Mouse (Mus musculus) CH12.LX (cell line): Measurements from ENCODE around the gene Tmem204. TPM values are rescaled to one million over a fixed set of nuclear protein-coding genes. Genes with fewer than 3 reads are reported as not detected.

Experiments used
- DNase-seq: peaks from one replicate; pipeline ENCODE4 v3.0.0-alpha.2; 2013; ENCODE audit errors: extremely low read depth
- H3K27ac ChIP-seq: 2 replicates; pipeline ENCODE4 v1.5.1; 2012; ENCODE audit warnings: low read depth, mild to moderate bottlenecking, control low read depth, moderate library complexity; ENCODE audit not compliant: insufficient read depth
- H3K27me3 ChIP-seq: replicated peaks from 2 replicates; pipeline ENCODE3; 2012; ENCODE audit warnings: inconsistent platforms
- H3K36me3 ChIP-seq, 2 experiments: replicated peaks in 1 of 2; 2 replicates each; pipeline versions ENCODE3 to v1.6.1; 2012; ENCODE audit warnings: inconsistent platforms in 1 of 2, low read length in 1 of 2, mild to moderate bottlenecking in 1 of 2, mixed read lengths in 1 of 2, moderate library complexity in 1 of 2; ENCODE audit not compliant: control insufficient read depth in 1 of 2, insufficient read depth in 1 of 2
- H3K4me1 ChIP-seq, 2 experiments: 2 replicates each; pipeline ENCODE4 v1.6.1; 2012; ENCODE audit warnings: inconsistent platforms in 1 of 2, moderate library complexity in 1 of 2; ENCODE audit not compliant: insufficient read depth in 2 of 2, control insufficient read depth in 1 of 2
- H3K4me2 ChIP-seq: 2 replicates; pipeline ENCODE4 v1.6.1; 2012; ENCODE audit warnings: low read depth, mild to moderate bottlenecking, control low read depth; ENCODE audit not compliant: poor library complexity, insufficient read depth, severe bottlenecking
- H3K4me3 ChIP-seq, 3 experiments: fragments of 150-350 bp in 1 of 3; sonication (generic) in 1 of 3; replicated peaks in 1 of 3; 2 replicates each; pipeline versions ENCODE3 to v1.5.1; 2011 to 2012; ENCODE audit warnings: low read depth in 2 of 3, low read length in 2 of 3, mild to moderate bottlenecking in 2 of 3, moderate library complexity in 2 of 3, control low read depth in 1 of 3, improper control_type of control experiment in 1 of 3, inconsistent platforms in 1 of 3, mixed read lengths in 1 of 3; ENCODE audit not compliant: poor library complexity in 1 of 3
- H3K79me2 ChIP-seq: replicated peaks from 2 replicates; pipeline ENCODE4 v1.6.1; 2012; ENCODE audit warnings: mild to moderate bottlenecking, moderate library complexity; ENCODE audit not compliant: control insufficient read depth, poor library complexity, insufficient read depth, severe bottlenecking; ENCODE audit errors: extremely low read depth
- H3K9ac ChIP-seq: 2 replicates; pipeline ENCODE4 v1.6.1; 2012; ENCODE audit warnings: low read depth, mild to moderate bottlenecking, control low read depth, moderate library complexity; ENCODE audit not compliant: insufficient read depth
- H3K9me3 ChIP-seq: replicated peaks from 2 replicates; pipeline ENCODE3; 2012; ENCODE audit warnings: low read length, inconsistent platforms, mixed read lengths
- BHLHE40 ChIP-seq: IDR thresholded peaks from 2 replicates; pipeline ENCODE4 v1.6.1; 2011; ENCODE audit warnings: mild to moderate bottlenecking, low read depth, low read length, improper control_type of control experiment
- CTCF ChIP-seq, 2 experiments: IDR thresholded peaks in 1 of 2; conservative IDR thresholded peaks in 1 of 2; 2 replicates each; pipeline ENCODE4 v1.5.1; 2011 to 2012; ENCODE audit warnings: low read depth in 2 of 2, low read length in 2 of 2, improper control_type of control experiment in 1 of 2, inconsistent platforms in 1 of 2, mild to moderate bottlenecking in 1 of 2, moderate library complexity in 1 of 2
- E2F4 ChIP-seq: IDR thresholded peaks from 2 replicates; pipeline ENCODE4 v1.6.1; 2011; ENCODE audit warnings: low read depth, low read length, improper control_type of control experiment; ENCODE audit not compliant: insufficient replicate concordance
- ELF1 ChIP-seq: IDR thresholded peaks from 2 replicates; pipeline ENCODE4 v1.6.1; 2014; ENCODE audit warnings: low read depth, mild to moderate bottlenecking, inconsistent platforms, low read length, improper control_type of control experiment
- EP300 ChIP-seq: IDR thresholded peaks from 2 replicates; pipeline ENCODE4 v1.6.1; 2011; ENCODE audit warnings: low read length, improper control_type of control experiment
- ETS1 ChIP-seq: conservative IDR thresholded peaks from 2 replicates; pipeline ENCODE4 v1.6.1; 2012; ENCODE audit warnings: low read depth, mild to moderate bottlenecking, inconsistent platforms, low read length, improper control_type of control experiment, moderate library complexity
- IRF4 ChIP-seq: IDR thresholded peaks from 2 replicates; pipeline ENCODE4 v1.6.1; 2014; ENCODE audit warnings: low read depth, mild to moderate bottlenecking, inconsistent platforms, low read length, improper control_type of control experiment
- JUN ChIP-seq: IDR thresholded peaks from 2 replicates; pipeline ENCODE4 v1.6.1; 2011; ENCODE audit warnings: low read depth, mild to moderate bottlenecking, low read length, improper control_type of control experiment, moderate library complexity; ENCODE audit not compliant: insufficient read depth
- JUND ChIP-seq: conservative IDR thresholded peaks from 2 replicates; pipeline ENCODE4 v1.6.1; 2011; ENCODE audit warnings: low read depth, low read length, improper control_type of control experiment
- MAFK ChIP-seq: IDR thresholded peaks from 2 replicates; pipeline ENCODE4 v1.6.1; 2011; ENCODE audit warnings: low read length, improper control_type of control experiment; ENCODE audit not compliant: insufficient replicate concordance
- MAX ChIP-seq: IDR thresholded peaks from 2 replicates; pipeline ENCODE4 v1.6.1; 2011; ENCODE audit warnings: low read length, improper control_type of control experiment
- MAZ ChIP-seq: IDR thresholded peaks from 2 replicates; pipeline ENCODE4 v1.6.1; 2012; ENCODE audit warnings: low read depth, mild to moderate bottlenecking, inconsistent platforms, low read length, improper control_type of control experiment, moderate library complexity
- MEF2A ChIP-seq: IDR thresholded peaks from 2 replicates; pipeline ENCODE4 v1.6.1; 2014; ENCODE audit warnings: low read depth, mild to moderate bottlenecking, inconsistent platforms, low read length, improper control_type of control experiment, borderline replicate concordance
- MXI1 ChIP-seq: IDR thresholded peaks from 2 replicates; pipeline ENCODE4 v1.6.1; 2011; ENCODE audit warnings: mild to moderate bottlenecking, low read depth, low read length, improper control_type of control experiment
- MYC ChIP-seq: IDR thresholded peaks from 2 replicates; pipeline ENCODE4 v1.6.1; 2011; ENCODE audit warnings: low read depth, mild to moderate bottlenecking, improper control_type of control experiment, low read length
- NELFE ChIP-seq: IDR thresholded peaks from 2 replicates; pipeline ENCODE4 v1.6.1; 2011; ENCODE audit warnings: low read depth, low read length, improper control_type of control experiment
- PAX5 ChIP-seq: IDR thresholded peaks from 2 replicates; pipeline ENCODE4 v1.6.1; 2012; ENCODE audit warnings: low read length, inconsistent platforms, mixed read lengths
- POLR2A ChIP-seq: IDR thresholded peaks from 2 replicates; pipeline ENCODE4 v1.6.1; 2011; ENCODE audit warnings: low read depth, mild to moderate bottlenecking, improper control_type of control experiment, low read length
- POLR2AphosphoS2 ChIP-seq: IDR thresholded peaks from 2 replicates; pipeline ENCODE4 v1.6.1; 2011; ENCODE audit warnings: low read depth, low read length, improper control_type of control experiment
- SMC3 ChIP-seq: IDR thresholded peaks from 2 replicates; pipeline ENCODE4 v1.6.1; 2011; ENCODE audit warnings: low read depth, low read length, improper control_type of control experiment
- TCF12 ChIP-seq: IDR thresholded peaks from 2 replicates; pipeline ENCODE4 v1.6.1; 2014; ENCODE audit warnings: low read depth, mild to moderate bottlenecking, inconsistent platforms, low read length, improper control_type of control experiment
- USF2 ChIP-seq: conservative IDR thresholded peaks from 2 replicates; pipeline ENCODE4 v1.6.1; 2011; ENCODE audit warnings: low read depth, low read length, improper control_type of control experiment
- ZKSCAN1 ChIP-seq: IDR thresholded peaks from 2 replicates; pipeline ENCODE4 v1.6.1; 2012; ENCODE audit warnings: low read depth, inconsistent platforms, low read length, improper control_type of control experiment, borderline replicate concordance
- ZMIZ1 ChIP-seq: IDR thresholded peaks from 2 replicates; pipeline ENCODE4 v1.6.1; 2012; ENCODE audit warnings: low read depth, mild to moderate bottlenecking, inconsistent platforms, low read length, improper control_type of control experiment
- ZNF384 ChIP-seq: IDR thresholded peaks from 2 replicates; pipeline ENCODE4 v1.6.1; 2012; ENCODE audit warnings: low read depth, low read length, improper control_type of control experiment, inconsistent platforms
- dilution Hi-C: fragments of 300-500 bp; cut with MboI; formaldehyde crosslinking; loops from 2 replicates; pipeline ENCODE4 v1.14.3; 2020; ENCODE audit warnings: low sequenced_read_pairs; ENCODE audit not compliant: extremely low pct_unique_long_range_greater_than_20kb, extremely low pct_ligation_motif_present
- in situ Hi-C: fragments of 300-500 bp; cut with MboI; formaldehyde crosslinking; loops from 3 replicates; pipeline ENCODE4 v1.14.3; 2019; ENCODE audit warnings: low sequenced_read_pairs, low pct_ligation_motif_present, low pct_unique_long_range_greater_than_20kb, mixed read lengths
- polyA plus RNA-seq: library from polyadenylated mRNA; unstranded; fragments of >175 nt; gene quantifications from 2 replicates; pipeline ENCODE4 v1.2.1, GENCODE M21; 2012; ENCODE audit warnings: low read depth; ENCODE audit not compliant: insufficient read length
- total RNA-seq, 2 experiments: library from RNA; depleted of rRNA; stranded (reverse); fragments of 300-350 nt in 1 of 2; fragments of >200 nt in 1 of 2; gene quantifications; 2 replicates each; pipeline ENCODE4 v1.2.3; 2012 to 2014

The Tmem204 gene
- total and polyA plus RNA-seq, 3 experiments = 1.9 TPM; not detected in 2

GRCm38 (mm10) chr17:25047143-25047542 is 36.2 kb downstream of the Tmem204 start:
- H3K36me3 ChIP-seq = peaks cover 27 to 45% of the 10 kb centered on the region in 2 experiments
- dilution Hi-C loops = no loop called here
- TF ChIP-seq ZNF384 = peak; percentile 94
- no peak for TF ChIP-seq MAFK
- 0 out of 2 replicates have a peak, but pooled peaks have one; percentile 4 for TF ChIP-seq MEF2A
- peak; percentile 44; the same call in 1 of the 2 replicates for TF ChIP-seq ETS1
- no peaks in the 10 kb centered on the region for H3K27me3 ChIP-seq
- peaks cover 30 to 60% of the 10 kb centered on the region in 2 experiments for H3K4me1 ChIP-seq
- in situ Hi-C loops = no loop called here
- H3K4me3 ChIP-seq = peak overlapping the region in 1 of 3 experiments; percentile 35
- H3K27ac ChIP-seq = peak overlapping the region; percentile 85
- H3K9me3 ChIP-seq = no peaks in the 10 kb centered on the region
- H3K9ac ChIP-seq = no peak overlapping the region
- no peaks in the 10 kb centered on the region for H3K79me2 ChIP-seq
- peak; percentile 62 for DNase-seq
- H3K4me2 ChIP-seq = peak overlapping the region; percentile 40; the same call in 1 of the 2 replicates

GRCm38 (mm10) chr17:25045281-25045680 is 38.1 kb downstream of the Tmem204 start:
- DNase-seq = peak; percentile 81
- dilution Hi-C loops (no loop called here), in situ Hi-C loops (no loop called here)
- Histone ChIP-seq H3K9ac (0 out of 2 replicates have a peak overlapping the region, but pooled peaks have one; percentile 7), H3K4me2 (peak overlapping the region; percentile 75), H3K36me3 (peaks cover 18 to 47% of the 10 kb centered on the region in 2 experiments), H3K27ac (peak overlapping the region; percentile 84), H3K4me1 (peaks cover 30 to 61% of the 10 kb centered on the region in 2 experiments), H3K9me3 (no peaks in the 10 kb centered on the region), H3K4me3 (peak overlapping the region in 2 of 3 experiments; percentile 28 to 51), H3K27me3 (no peaks in the 10 kb centered on the region), H3K79me2 (no peaks in the 10 kb centered on the region)
- TF ChIP-seq MYC (no peak), BHLHE40 (peak; percentile 10; the same call in 1 of the 2 replicates), MXI1 (no peak), EP300 (0 out of 2 replicates have a peak, but pooled peaks have one; percentile 2), TCF12 (peak; percentile 14; the same call in 1 of the 2 replicates), ZKSCAN1 (no peak), JUND (peak; percentile 54; the same call in 1 of the 2 replicates), ELF1 (0 out of 2 replicates have a peak, but pooled peaks have one; percentile 5)

DNA sequence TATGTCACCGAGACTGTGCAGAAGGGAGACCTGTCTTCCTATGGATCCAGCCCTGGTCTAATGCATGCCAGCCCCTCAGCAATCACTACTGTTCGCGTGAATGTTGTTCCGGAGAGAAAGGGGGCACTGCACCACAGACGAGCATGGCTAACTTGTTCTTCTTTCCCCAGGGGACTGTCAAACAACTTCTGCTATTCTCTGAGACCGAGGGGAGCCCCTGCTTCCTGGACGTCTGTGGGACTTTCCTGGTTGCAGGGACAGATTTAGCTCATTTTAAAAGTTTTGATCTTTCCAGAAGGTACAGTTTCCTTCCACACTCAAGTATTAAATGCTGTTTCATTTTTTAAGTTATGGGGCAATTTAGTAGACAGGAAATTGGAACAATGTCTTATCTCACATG is 38.5 kb downstream of the Tmem204 start:
- peak; percentile 84 for DNase-seq
- in situ Hi-C loops (no loop called here), dilution Hi-C loops (no loop called here)
- H3K79me2 ChIP-seq = no peaks in the 10 kb centered on the region
- H3K36me3 ChIP-seq = peaks cover 14 to 43% of the 10 kb centered on the region in 2 experiments
- H3K27ac ChIP-seq = peak overlapping the region; percentile 88
- no peak overlapping the region for H3K9ac ChIP-seq
- no peaks in the 10 kb centered on the region for H3K9me3 ChIP-seq
- H3K4me3 ChIP-seq = peak overlapping the region; percentile 3 to 53 (median 36)
- H3K4me2 ChIP-seq = peak overlapping the region; percentile 45
- H3K27me3 ChIP-seq = no peaks in the 10 kb centered on the region
- peaks cover 30 to 57% of the 10 kb centered on the region in 2 experiments for H3K4me1 ChIP-seq
- TF ChIP-seq JUN (no peak), MXI1 (peak; percentile 36; the same call in 1 of the 2 replicates), BHLHE40 (peak; percentile 32; the same call in 1 of the 2 replicates), NELFE (no peak; the same call in 1 of the 2 replicates), JUND (no peak), MAZ (0 out of 2 replicates have a peak, but pooled peaks have one; percentile 41), MAX (no peak), PAX5 (no peak), USF2 (no peak), POLR2A (no peak; the same call in 1 of the 2 replicates), IRF4 (peak; percentile 66), E2F4 (no peak), ZMIZ1 (no peak), CTCF (conservative IDR thresholded peaks at IDR 0.05 in 1 of 2, IDR thresholded peaks at IDR 0.05 in 1 of 2; ENCODE audit: low read depth in 2 of 2, low read length in 2 of 2) (no peak), SMC3 (no peak), MYC (0 out of 2 replicates have a peak, but pooled peaks have one; percentile 32), POLR2AphosphoS2 (no peak), ZKSCAN1 (no peak)
